Mouse (Mus musculus) granulocyte monocyte progenitor cell, adult 5-6 weeks (primary cell): ENCODE measurements around the gene Lin37. TPM values are rescaled to one million over a fixed set of nuclear protein-coding genes. Genes with fewer than 3 reads are reported as not detected.

Source experiments
- ATAC-seq: replicated peaks from 2 replicates; pipeline ENCODE4 v1.8.0; 2016; ENCODE audit warnings: mild to moderate bottlenecking, moderate TSS enrichment, inconsistent platforms; ENCODE audit not compliant: poor library complexity, severe bottlenecking
- total RNA-seq, 2 experiments: library from RNA; stranded (forward) in 1 of 2; stranded (reverse) in 1 of 2; fragments of 200-712, 200-1000 nt in 1 of 2; fragments of >200 nt in 1 of 2; fragmentation: Nextera tagmentation in 1 of 2; gene quantifications; 2 replicates each; pipeline ENCODE4 v1.2.3; 2014 to 2017

The Lin37 gene
- 45.4 and 96.9 TPM in 2 replicates for total RNA-seq (2014; fragmentation: Nextera tagmentation)
- total RNA-seq (2017) = 23.5 and 25.3 TPM in 2 replicates

DNA sequence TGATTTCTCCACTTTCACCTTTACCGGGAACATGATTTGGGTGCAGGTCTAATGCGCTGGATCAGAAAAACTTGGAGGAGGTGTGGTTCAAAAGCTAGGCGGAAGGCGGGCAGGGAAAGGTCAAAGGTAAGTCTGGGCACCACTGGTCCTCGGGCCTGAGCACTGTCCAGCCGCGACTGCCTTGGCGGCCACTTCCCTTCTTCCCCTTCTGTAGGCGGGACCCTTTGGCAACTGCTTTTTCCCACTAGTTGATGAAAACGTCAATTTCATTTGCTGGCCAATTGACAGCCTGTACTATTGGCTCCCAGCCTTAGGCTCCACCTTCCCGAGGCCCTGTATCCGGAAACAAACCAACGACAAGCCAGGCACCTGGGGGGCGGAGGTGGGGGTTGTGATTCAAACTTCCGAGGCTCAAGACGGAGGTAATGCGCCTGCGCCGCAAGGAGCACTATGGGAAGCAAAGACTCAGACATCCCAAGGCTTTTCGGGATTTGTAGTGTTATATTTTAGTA is at the start of gene Lin37:
Gene Lin37, minus strand, starts transcription at position 396 of the 512 bp plus-strand sequence.
- peak; percentile 75 for ATAC-seq

GRCm38 (mm10) chr7:30608476-30608875 is 48.8 kb upstream of the Lin37 start:
- no peak for ATAC-seq

- peak; percentile 92 for ATAC-seq
These were observed 48.2 kb upstream of the Lin37 start for GRCm38 (mm10) chr7:30607706-30608309.

DNA sequence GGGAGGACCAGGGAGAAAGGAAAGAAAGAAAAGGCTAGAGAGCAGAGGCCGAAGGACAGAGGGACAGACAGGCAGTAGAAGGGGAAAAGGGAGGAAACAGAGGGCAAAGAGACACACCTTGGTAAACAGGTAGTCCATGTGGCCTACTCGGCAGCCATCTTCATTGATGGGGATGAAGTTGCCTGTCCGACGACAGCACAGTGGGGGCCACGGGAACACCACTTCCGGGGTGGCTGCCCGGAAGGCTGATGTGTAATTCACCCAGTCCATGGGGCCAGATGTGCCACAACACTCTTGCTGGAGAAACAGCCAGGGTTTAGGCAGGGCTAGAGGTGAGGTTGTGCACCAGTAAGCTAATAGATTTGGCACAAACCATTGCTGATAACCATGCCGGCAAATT is 45.3 kb upstream of the Lin37 start:
- ATAC-seq = no peak

DNA sequence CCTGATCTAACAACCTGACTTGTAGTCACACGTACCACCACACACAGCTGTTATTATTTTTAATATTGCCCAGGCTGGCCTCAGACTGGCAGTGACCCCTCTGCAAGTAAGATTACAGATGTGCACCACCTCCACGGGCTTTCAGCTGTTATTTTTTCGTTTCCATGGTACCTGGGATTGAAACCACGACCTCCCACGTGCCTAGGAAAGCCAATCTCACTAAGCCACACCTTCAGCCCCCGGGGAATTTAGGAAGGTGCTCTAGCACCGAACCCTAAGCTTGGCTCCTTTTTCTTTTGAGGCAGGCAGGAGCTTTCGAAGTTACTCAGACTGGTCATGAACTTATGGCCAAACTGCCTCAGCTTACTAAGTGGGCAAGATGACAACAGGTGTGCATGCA is 44.8 kb upstream of the Lin37 start:
- no peak for ATAC-seq

GRCm38 (mm10) chr7:30602583-30602982 is 42.9 kb upstream of the Lin37 start:
- ATAC-seq = no peak

GRCm38 (mm10) chr7:30600651-30601050 is 41.0 kb upstream of the Lin37 start:
- no peak for ATAC-seq

- peak; percentile 99 for ATAC-seq
These were observed 40.3 kb upstream of the Lin37 start for GRCm38 (mm10) chr7:30599933-30600353.

DNA sequence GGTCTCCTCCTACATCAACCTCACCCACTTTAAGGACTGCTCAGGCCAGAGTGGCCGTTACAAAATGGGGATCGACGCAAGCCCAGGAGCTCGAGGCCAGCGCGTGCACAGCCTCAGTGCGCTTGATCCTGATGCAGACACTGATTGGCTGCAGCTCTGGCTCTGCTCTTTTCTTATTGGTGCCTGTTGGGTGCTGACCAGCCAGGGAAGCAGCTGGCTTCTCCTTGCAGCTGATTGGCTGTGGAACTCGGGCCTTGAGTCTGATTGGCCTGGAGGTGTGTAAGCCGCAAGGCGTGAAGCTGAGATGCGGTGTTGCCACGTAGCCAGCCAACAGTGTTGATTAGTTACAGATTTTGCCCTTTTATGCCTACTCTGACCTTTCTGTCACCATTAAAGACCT is 39.1 kb upstream of the Lin37 start, which contains the start of gene Zbtb32:
Gene Zbtb32, minus strand, starts transcription at position 124 of the 400 bp plus-strand sequence.
- no peak for ATAC-seq

- no peak for ATAC-seq
These were observed 37.2 kb upstream of the Lin37 start for GRCm38 (mm10) chr7:30596811-30597210.

DNA sequence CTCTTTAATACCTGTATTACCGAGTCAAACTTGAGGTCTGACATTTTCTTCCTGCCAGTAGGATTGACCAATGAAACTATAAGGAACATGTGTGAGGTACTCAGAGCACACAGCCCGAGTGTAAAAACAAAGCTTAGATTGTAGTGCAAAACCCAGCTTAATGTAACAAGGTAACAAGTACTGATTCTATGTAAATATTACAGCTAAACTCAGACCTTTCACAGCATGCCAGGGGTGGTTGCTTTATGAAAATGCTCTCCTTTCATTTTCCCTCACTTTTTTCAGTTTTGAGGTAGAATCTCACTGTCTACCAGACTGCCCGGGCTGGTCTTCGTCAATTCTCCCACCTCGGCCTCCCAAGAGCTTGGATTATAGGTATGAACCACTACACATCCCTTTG is 36.5 kb upstream of the Lin37 start:
- no peak for ATAC-seq

- no peak; the same call in 1 of the 2 replicates for ATAC-seq
These were observed 34.9 kb upstream of the Lin37 start for GRCm38 (mm10) chr7:30594510-30595024.

DNA sequence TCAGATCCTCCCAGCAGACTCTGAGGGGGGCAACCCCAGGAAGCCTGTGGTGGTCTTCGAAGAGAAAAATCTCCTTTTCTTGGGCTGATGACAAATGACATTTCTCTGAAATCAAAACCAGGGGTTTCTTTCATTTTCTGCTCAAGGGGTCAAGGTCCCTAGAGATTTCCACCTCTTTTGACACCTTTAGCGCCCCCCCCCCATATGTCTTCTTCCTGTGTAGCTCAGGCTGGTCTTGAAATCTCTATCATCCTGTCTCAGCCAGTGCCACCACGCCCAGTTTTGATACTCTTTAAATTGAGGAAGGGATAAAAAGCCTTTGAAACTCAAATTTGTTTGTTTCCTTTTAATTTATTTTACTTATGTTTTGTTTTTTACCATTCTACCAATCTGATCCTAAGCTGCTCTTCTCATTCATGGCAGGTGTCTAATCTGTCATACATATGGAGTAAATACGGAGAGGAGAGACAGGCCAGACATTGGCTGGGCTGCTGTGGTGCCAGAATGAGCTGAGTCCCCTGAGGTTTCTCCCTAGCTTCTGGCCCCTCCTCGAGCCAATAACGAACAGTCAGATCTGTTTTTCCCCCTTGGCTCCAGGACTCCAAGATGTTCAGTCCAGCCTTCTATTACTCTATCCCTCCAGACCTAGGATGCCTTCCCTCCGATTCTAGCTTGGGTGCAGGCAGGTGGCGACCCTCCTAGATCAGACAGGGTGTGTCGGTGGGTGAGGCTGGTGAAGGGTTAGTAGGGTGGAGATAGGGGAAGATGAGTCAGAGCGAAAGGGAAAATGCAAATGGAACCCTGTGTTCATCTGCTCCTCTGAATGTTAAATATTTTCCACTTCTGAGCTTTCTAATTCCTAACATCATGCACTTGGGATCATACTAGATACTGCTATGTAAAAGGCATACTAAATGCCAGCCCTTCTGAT is 34.2 kb upstream of the Lin37 start:
- no peak for ATAC-seq

- no peak for ATAC-seq
These were observed 33.3 kb upstream of the Lin37 start for GRCm38 (mm10) chr7:30592772-30593423.

GRCm38 (mm10) chr7:30591605-30591951 is 31.9 kb upstream of the Lin37 start:
- no peak for ATAC-seq

- no peak for ATAC-seq
These were observed 31.4 kb upstream of the Lin37 start for GRCm38 (mm10) chr7:30590927-30591604.

- peak; percentile 49 for ATAC-seq
These were observed 30.0 kb upstream of the Lin37 start for GRCm38 (mm10) chr7:30589435-30590301.

DNA sequence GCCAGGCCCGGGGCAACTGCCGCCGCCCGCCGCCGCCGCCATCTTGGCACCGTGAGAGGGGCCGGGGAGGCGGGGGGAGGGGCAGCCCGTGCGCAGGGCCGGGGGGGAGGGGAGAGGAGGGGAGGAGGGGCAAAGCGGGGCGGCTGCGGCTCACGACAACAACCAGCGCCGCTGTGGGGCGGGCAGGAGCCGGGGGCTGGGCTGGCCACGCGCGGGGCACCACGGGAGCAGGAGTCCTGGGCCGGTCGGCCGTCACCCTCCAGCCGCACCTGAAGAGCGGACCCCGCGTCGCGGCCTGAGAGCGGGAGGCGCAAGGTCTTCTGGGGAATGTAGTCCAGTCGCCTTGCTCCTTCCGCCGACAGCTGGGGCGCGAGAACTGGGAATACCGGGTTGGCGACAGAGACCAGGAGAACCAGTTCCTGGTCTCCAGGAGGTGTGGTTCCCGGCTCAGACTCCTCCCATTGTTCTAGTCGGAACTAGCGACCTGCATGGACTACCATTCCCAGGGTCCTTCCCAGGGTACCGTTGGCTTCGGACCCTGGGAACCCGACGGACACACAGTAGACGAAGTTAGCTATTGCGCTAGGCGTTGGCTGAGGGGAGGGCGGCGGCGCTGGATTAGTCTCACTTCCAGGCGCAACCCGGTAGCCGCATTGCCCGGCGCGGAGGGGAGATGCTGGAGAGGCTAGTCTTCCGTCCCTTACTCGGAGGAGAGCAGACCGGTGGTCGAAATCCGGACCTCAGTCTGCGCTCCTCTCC is 29.2 kb upstream of the Lin37 start, which contains the start of gene Kmt2b:
Gene Kmt2b, minus strand, starts transcription at position 51 of the 759 bp plus-strand sequence.
- ATAC-seq = peak; percentile 77
